Mouse (Mus musculus) kidney, embryonic 16.5 days (tissue): ENCODE results near the gene Inava. TPM values are rescaled to one million over a fixed set of nuclear protein-coding genes. Genes with fewer than 3 reads are reported as not detected.

Experiments used
- ATAC-seq: fragments of 200-750 bp; cut with Nextera tagmentation; 2 replicates; pipeline ENCODE4 v1.8.0; 2017; ENCODE audit warnings: moderate TSS enrichment; ENCODE audit not compliant: low FRiP score, low TSS enrichment
- H3K27ac ChIP-seq: fragments of 300-500 bp; sonication (generic); 2 replicates; pipeline ENCODE4 v1.5.1; 2014; ENCODE audit warnings: low read length
- H3K27me3 ChIP-seq: fragments of 300-500 bp; sonication (generic); 2 replicates; pipeline ENCODE4 v1.6.1; 2014; ENCODE audit warnings: low read length, control low read depth, mixed read lengths; ENCODE audit not compliant: insufficient read depth
- H3K36me3 ChIP-seq: fragments of 300-500 bp; sonication (generic); 2 replicates; pipeline ENCODE4 v1.6.1; 2014; ENCODE audit warnings: low read length, control low read depth, mixed read lengths; ENCODE audit not compliant: insufficient read depth
- H3K4me1 ChIP-seq: fragments of 300-500 bp; sonication (generic); 2 replicates; pipeline ENCODE4 v1.6.1; 2014; ENCODE audit warnings: low read length, control low read depth, mixed read lengths; ENCODE audit not compliant: insufficient read depth
- H3K4me2 ChIP-seq: fragments of 300-500 bp; sonication (generic); replicated peaks from 2 replicates; pipeline ENCODE4 v1.6.1; 2014; ENCODE audit warnings: low read depth, low read length
- H3K4me3 ChIP-seq: fragments of 300-500 bp; sonication (generic); 2 replicates; pipeline ENCODE4 v1.5.1; 2014; ENCODE audit warnings: mild to moderate bottlenecking, low read length
- H3K9ac ChIP-seq: fragments of 300-500 bp; sonication (generic); replicated peaks from 2 replicates; pipeline ENCODE4 v1.6.1; 2014; ENCODE audit warnings: low read length
- H3K9me3 ChIP-seq: fragments of 300-500 bp; sonication (generic); 2 replicates; pipeline ENCODE4 v1.6.1; 2016; ENCODE audit warnings: low read length, control low read depth
- WGBS: fragments of 180-500 bp; shearing (Covaris S2); extraction: QIAGEN DNeasy Blood & Tissue Kit; methylation state at CpG from one replicate; pipeline ENCODE4 v1.1.7; 2014; 5-methylcytosine and 5-hydroxymethylcytosine counted together
- polyA plus RNA-seq: library from polyadenylated mRNA; unstranded; fragments of >200 nt; fragmentation: Nextera tagmentation; extraction: Ambion mirVana; gene quantifications from 2 replicates; pipeline ENCODE4 v1.2.1, GENCODE M21; 2015

The Inava gene
- polyA plus RNA-seq, 1 experiment from 2014 or later = 20.2 TPM

- Histone ChIP-seq H3K4me2 (peak overlapping the region; percentile 29), H3K36me3 (no peaks in the 10 kb centered on the region), H3K4me1 (peaks cover 12% of the 10 kb centered on the region), H3K9me3 (no peaks in the 10 kb centered on the region), H3K9ac (0 out of 2 replicates have a peak overlapping the region, but pooled peaks have one; percentile 14), H3K27me3 (no peaks in the 10 kb centered on the region), H3K27ac (no peak overlapping the region), H3K4me3 (0 out of 2 replicates have a peak overlapping the region, but pooled peaks have one; percentile 4)
- 11% methylated on average over 13 of the region's 13 CpGs for WGBS
- peak; percentile 34 for ATAC-seq
Measured at GRCm38 (mm10) chr1:136174101-136174606, 59.9 kb downstream of the Inava start.

GRCm38 (mm10) chr1:136172696-136173095, 61.4 kb downstream of the Inava start:
- Histone ChIP-seq H3K9ac (no peak overlapping the region), H3K9me3 (no peaks in the 10 kb centered on the region), H3K27ac (no peak overlapping the region), H3K4me2 (no peak overlapping the region), H3K27me3 (no peaks in the 10 kb centered on the region), H3K36me3 (no peaks in the 10 kb centered on the region), H3K4me1 (peaks cover 12% of the 10 kb centered on the region), H3K4me3 (no peak overlapping the region)
- 73% methylated on average over 12 of the region's 12 CpGs for WGBS
- ATAC-seq = 0 out of 2 replicates have a peak, but pooled peaks have one; percentile 8

- H3K36me3 ChIP-seq = no peaks in the 10 kb centered on the region
- peak; percentile 68 for ATAC-seq
- 5% methylated on average over 5 of the region's 5 CpGs for WGBS
- no peaks in the 10 kb centered on the region for H3K27me3 ChIP-seq
- H3K4me2 ChIP-seq = peak overlapping the region; percentile 22
- H3K27ac ChIP-seq = no peak overlapping the region
- no peaks in the 10 kb centered on the region for H3K9me3 ChIP-seq
- H3K4me1 ChIP-seq = peaks cover 12% of the 10 kb centered on the region
- H3K4me3 ChIP-seq = no peak overlapping the region
- H3K9ac ChIP-seq = no peak overlapping the region
Measured at GRCm38 (mm10) chr1:136170109-136170508, 64.0 kb downstream of the Inava start.

DNA sequence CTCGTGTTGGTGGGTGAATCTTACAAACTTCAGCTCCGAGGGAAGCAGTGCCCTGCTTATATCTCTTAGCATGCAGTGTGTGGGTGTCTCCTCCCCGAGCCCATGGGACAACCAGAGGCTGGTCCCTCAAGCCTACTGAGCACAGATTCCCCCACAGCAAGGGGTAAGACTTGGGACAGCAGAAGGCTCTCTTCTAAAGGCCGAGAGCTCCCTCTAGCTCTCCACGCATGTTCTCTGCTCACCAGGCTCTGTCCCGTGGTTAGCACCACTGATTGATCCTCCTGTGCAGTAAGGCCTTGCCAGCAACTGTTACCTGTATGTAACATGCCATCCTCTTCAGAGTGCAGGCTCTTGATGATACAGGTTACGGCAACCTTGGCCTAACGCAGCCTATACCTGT, 66.4 kb downstream of the Inava start:
- Histone ChIP-seq H3K36me3 (no peaks in the 10 kb centered on the region), H3K9me3 (no peaks in the 10 kb centered on the region), H3K4me2 (no peak overlapping the region), H3K9ac (no peak overlapping the region), H3K4me3 (no peak overlapping the region), H3K27me3 (no peaks in the 10 kb centered on the region), H3K4me1 (no peaks in the 10 kb centered on the region), H3K27ac (no peak overlapping the region)
- WGBS = 65% methylated on average over 8 of the region's 8 CpGs
- no peak for ATAC-seq

DNA sequence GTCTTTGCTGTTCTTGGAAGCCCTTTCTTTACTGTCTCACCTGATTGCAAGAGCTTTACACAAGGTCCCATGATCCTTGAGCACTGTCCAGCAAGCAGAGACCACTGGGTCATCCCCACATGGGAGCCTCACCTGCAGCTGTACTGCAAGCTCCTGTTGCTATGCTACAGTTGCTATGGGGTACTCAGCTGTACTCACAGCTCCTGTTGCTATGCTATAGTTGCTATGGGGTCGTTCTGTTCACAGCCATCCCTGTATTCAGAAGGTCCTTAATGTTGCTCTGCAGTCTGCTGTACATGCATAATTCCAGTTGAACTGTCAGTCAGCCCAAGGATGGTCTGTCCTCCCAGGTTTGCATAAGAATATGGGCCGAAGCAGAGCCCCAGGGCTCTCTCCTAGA, 68.6 kb downstream of the Inava start:
- H3K9ac ChIP-seq = no peak overlapping the region
- no peaks in the 10 kb centered on the region for H3K36me3 ChIP-seq
- H3K27ac ChIP-seq = no peak overlapping the region
- H3K27me3 ChIP-seq = no peaks in the 10 kb centered on the region
- no peak overlapping the region for H3K4me3 ChIP-seq
- WGBS = 81% methylated on average over 2 of the region's 2 CpGs
- no peaks in the 10 kb centered on the region for H3K9me3 ChIP-seq
- no peak overlapping the region for H3K4me2 ChIP-seq
- ATAC-seq = no peak
- H3K4me1 ChIP-seq = no peaks in the 10 kb centered on the region

Other genes starting within 250 kb of the Inava start
- gene Igfn1, start 227.9 kb downstream of the Inava start, polyA plus RNA-seq = 0.17 and 0.30 TPM in 2 replicates
- gene Tmem9, start 226.1 kb downstream of the Inava start, polyA plus RNA-seq = 260 and 268 TPM in 2 replicates
- not detected in 2 replicates for gene Ascl5, start 183.5 kb downstream of the Inava start, polyA plus RNA-seq
- gene Cacna1s, start 181.5 kb downstream of the Inava start, polyA plus RNA-seq = 0.36 TPM in 2 replicates
- gene Kif21b, start 102.9 kb downstream of the Inava start, polyA plus RNA-seq = 2.2 TPM in 2 replicates
- gene Mroh3, start 21.4 kb downstream of the Inava start, polyA plus RNA-seq = 0.17 and 0.40 TPM in 2 replicates
- gene Gpr25, start 26.6 kb upstream of the Inava start, polyA plus RNA-seq = not detected in 2 replicates
- gene Camsap2, start 111.8 kb upstream of the Inava start, polyA plus RNA-seq = 9.0 and 9.2 TPM in 2 replicates
- gene Ddx59, start 181.0 kb upstream of the Inava start, polyA plus RNA-seq = 17.8 and 19.9 TPM in 2 replicates
- gene Kif14, start 232.1 kb upstream of the Inava start, polyA plus RNA-seq = 4.7 and 6.7 TPM in 2 replicates